Mouse (Mus musculus) lung, adult 2 months (tissue): ENCODE measurements around the gene Slc25a38.

ENCODE experiments used
- CTCF ChIP-seq: fragments of 200-500 bp; IDR thresholded peaks from 2 replicates; pipeline ENCODE4 v1.5.1; 2011; ENCODE audit warnings: mild to moderate bottlenecking, low read length, control low read depth; ENCODE audit not compliant: insufficient read depth
- POLR2A ChIP-seq: fragments of 200-500 bp; IDR thresholded peaks from 2 replicates; pipeline ENCODE4 v1.6.1; 2011; ENCODE audit warnings: low read depth, mild to moderate bottlenecking, control low read depth, low read length, borderline replicate concordance; ENCODE audit errors: extremely low read depth

- TF ChIP-seq POLR2A (no peak), CTCF (no peak)
These were observed 3.3 kb downstream of the Slc25a38 start for GRCm38 (mm10) chr9:120113456-120113855.
